Mouse (Mus musculus) common myeloid progenitor, adult 5-6 weeks (primary cell): ENCODE measurements around the gene Nlrp1a. TPM values are rescaled to one million over a fixed set of nuclear protein-coding genes. Genes with fewer than 3 reads are reported as not detected.

Experiments
- ATAC-seq: replicated peaks from 2 replicates; pipeline ENCODE4 v1.8.0; 2016; ENCODE audit warnings: low read depth, mild to moderate bottlenecking, moderate TSS enrichment, inconsistent platforms; ENCODE audit not compliant: poor library complexity, severe bottlenecking
- total RNA-seq: library from RNA; stranded (forward); fragments of 200-1000, 187-1606 nt; gene quantifications from 2 replicates; pipeline ENCODE4 v1.2.3, GENCODE M21; 2017

The Nlrp1a gene
- 3.7 and 4.7 TPM in 2 replicates for total RNA-seq

GRCm38 (mm10) chr11:71144661-71145060 is at the start of gene Nlrp1a:
TSS of gene Nlrp1a (minus strand) at chr11:71144704.
- ATAC-seq, result peak; percentile 100

- no peak for ATAC-seq
These were observed 25.1 kb upstream of the Nlrp1a start for GRCm38 (mm10) chr11:71169633-71170032.

- 0 out of 2 replicates have a peak, but pooled peaks have one; percentile 18 for ATAC-seq
These were observed 19.6 kb upstream of the Nlrp1a start for GRCm38 (mm10) chr11:71164139-71164538.

GRCm38 (mm10) chr11:71159439-71160136 is 15.1 kb upstream of the Nlrp1a start:
- ATAC-seq, result peak; percentile 68

- no peak for ATAC-seq
These were observed 10.8 kb upstream of the Nlrp1a start for GRCm38 (mm10) chr11:71155272-71155671.

- no peak for ATAC-seq
These were observed 2.5 kb downstream of the Nlrp1a start for GRCm38 (mm10) chr11:71142031-71142430.

- ATAC-seq, result peak; percentile 32; the same call in 1 of the 2 replicates
These were observed 37.4 kb downstream of the Nlrp1a start for GRCm38 (mm10) chr11:71107128-71107527.

- 0 out of 2 replicates have a peak, but pooled peaks have one; percentile 39 for ATAC-seq
These were observed 38.1 kb downstream of the Nlrp1a start for GRCm38 (mm10) chr11:71106261-71107021.

- ATAC-seq, result no peak
These were observed 40.6 kb downstream of the Nlrp1a start for GRCm38 (mm10) chr11:71103931-71104330.

- no peak for ATAC-seq
These were observed 68.2 kb downstream of the Nlrp1a start for GRCm38 (mm10) chr11:71076342-71076741.

- ATAC-seq, result 0 out of 2 replicates have a peak, but pooled peaks have one; percentile 45
These were observed 92.0 kb downstream of the Nlrp1a start for GRCm38 (mm10) chr11:71052554-71052953.

Other genes with a start within 250 kb of the Nlrp1a start
- gene Nup88, start 174.7 kb downstream of the Nlrp1a start, total RNA-seq, result 142 and 213 TPM in 2 replicates
- 35.1 and 40.1 TPM in 2 replicates for gene Rpain, start 174.5 kb downstream of the Nlrp1a start, total RNA-seq
- gene C1qbp, start 161.7 kb downstream of the Nlrp1a start, total RNA-seq, result 122 and 128 TPM in 2 replicates
- gene Dhx33, start 140.3 kb downstream of the Nlrp1a start, total RNA-seq, result 49.7 and 49.9 TPM in 2 replicates
- 38.3 and 42.7 TPM in 2 replicates for gene Mis12, start 125.1 kb downstream of the Nlrp1a start, total RNA-seq
- gene Derl2, start 124.9 kb downstream of the Nlrp1a start, total RNA-seq, result 19.3 and 23.9 TPM in 2 replicates
- 0.09 TPM in 1 of 2 replicates, not detected in the other for gene 6330403K07Rik, start 111.2 kb downstream of the Nlrp1a start, total RNA-seq
- 0.53 and 0.96 TPM in 2 replicates for gene Nlrp1b, start 86.0 kb upstream of the Nlrp1a start, total RNA-seq